Mouse (Mus musculus): ENCODE results near the gene Dock7.
"Not testable (repeated sequence)": the region's sequence is repeated elsewhere in the genome, so short reads cannot be mapped to it uniquely, and the experiment has no call there.

Dock7 gene

GRCm38 (mm10) chr4:99006319-99006718 lies 114.4 kb downstream of the Dock7 start:
- DNase-seq (ENCODE audit: low read depth, low spot score), result peak; percentile 4
- Histone ChIP-seq H3K36me3 (ENCODE audit: control insufficient read depth, insufficient read depth, low read length, poor library complexity, severe bottlenecking) (no peaks in the 10 kb centered on the region), H3K27me3 (ENCODE audit: control insufficient read depth, insufficient read depth, low read length, poor library complexity, severe bottlenecking) (no peaks in the 10 kb centered on the region)

DNA sequence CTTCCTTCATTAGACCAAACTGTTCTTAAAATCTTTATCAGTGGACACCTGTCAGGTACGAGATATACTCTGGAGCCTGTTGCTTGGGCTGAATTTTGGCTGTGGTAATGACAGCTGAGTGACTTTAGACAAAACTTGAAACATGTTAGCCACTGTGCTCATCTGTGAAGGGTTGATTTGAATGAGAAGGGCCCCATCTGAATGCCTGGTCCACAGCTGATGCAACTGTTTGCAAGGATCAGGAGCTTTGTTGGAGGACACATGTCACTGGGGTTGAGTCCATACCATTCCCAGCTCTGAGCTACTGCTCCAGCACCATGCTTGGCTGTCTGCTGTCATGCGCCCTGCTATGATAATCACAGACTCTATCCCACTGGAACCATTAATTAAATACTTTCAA lies 115.1 kb downstream of the Dock7 start:
- Histone ChIP-seq H3K36me3 (ENCODE audit: control insufficient read depth, insufficient read depth, low read length, poor library complexity, severe bottlenecking) (no peaks in the 10 kb centered on the region), H3K27me3 (ENCODE audit: control insufficient read depth, insufficient read depth, low read length, poor library complexity, severe bottlenecking) (no peaks in the 10 kb centered on the region)
- DNase-seq (ENCODE audit: low read depth, low spot score), result no peak

GRCm38 (mm10) chr4:98993491-98993890 lies 127.2 kb downstream of the Dock7 start:
- DNase-seq (ENCODE audit: low read depth, low spot score), result no peak
- Histone ChIP-seq H3K36me3 (ENCODE audit: control insufficient read depth, insufficient read depth, low read length, poor library complexity, severe bottlenecking) (no peaks in the 10 kb centered on the region), H3K27me3 (ENCODE audit: control insufficient read depth, insufficient read depth, low read length, poor library complexity, severe bottlenecking) (no peaks in the 10 kb centered on the region)

- Histone ChIP-seq H3K27me3 (ENCODE audit: control insufficient read depth, insufficient read depth, low read length, poor library complexity, severe bottlenecking) (no peaks in the 10 kb centered on the region), H3K36me3 (ENCODE audit: control insufficient read depth, insufficient read depth, low read length, poor library complexity, severe bottlenecking) (no peaks in the 10 kb centered on the region)
- DNase-seq (ENCODE audit: low read depth, low spot score), result no peak
These were observed 136.0 kb downstream of the Dock7 start for GRCm38 (mm10) chr4:98984701-98985100.

DNA sequence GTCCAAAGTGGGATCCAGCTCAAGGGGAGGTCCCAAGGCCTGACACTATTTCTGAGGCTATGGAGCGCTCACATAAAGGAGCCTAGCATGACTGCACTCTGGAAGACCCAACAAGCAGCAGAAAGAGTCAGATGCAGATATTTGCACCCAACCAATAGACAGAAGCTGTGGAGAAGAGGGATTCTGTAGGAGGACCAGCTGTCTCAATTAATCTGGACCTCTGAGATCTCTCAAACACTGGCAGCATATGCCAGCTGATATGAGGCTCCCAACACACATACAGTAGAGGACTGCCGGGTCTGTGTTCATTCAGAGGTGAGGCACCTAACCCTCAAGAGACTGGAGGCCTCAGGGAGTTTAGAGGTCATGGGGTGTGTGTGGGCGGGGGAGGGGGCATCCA lies 140.7 kb downstream of the Dock7 start:
- not testable (repeated sequence) for H3K27me3 ChIP-seq (ENCODE audit: control insufficient read depth, insufficient read depth, low read length, poor library complexity, severe bottlenecking); H3K36me3 ChIP-seq (ENCODE audit: control insufficient read depth, insufficient read depth, low read length, poor library complexity, severe bottlenecking); DNase-seq (ENCODE audit: low read depth, low spot score)

DNA sequence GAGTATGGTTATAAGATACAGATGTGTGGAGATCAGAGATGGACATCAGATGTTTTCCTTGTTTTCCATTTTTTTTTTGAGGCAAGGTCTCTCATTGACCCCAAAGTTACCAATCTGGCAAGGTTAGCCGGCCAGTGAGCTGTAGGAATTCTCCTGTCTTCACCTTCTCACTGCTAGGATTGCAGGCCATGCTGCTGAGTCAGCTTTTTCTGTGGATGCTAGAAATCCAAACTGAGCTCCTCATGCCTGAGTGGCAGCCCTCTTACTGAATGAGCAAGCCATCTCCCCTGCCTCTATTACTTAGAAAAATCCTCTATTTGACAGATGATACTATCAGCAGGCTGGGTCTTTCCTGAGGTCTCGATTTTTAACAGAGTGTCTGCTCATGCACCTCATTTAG lies 142.0 kb downstream of the Dock7 start:
- H3K36me3 ChIP-seq (ENCODE audit: control insufficient read depth, insufficient read depth, low read length, poor library complexity, severe bottlenecking), result no peaks in the 10 kb centered on the region
- H3K27me3 ChIP-seq (ENCODE audit: control insufficient read depth, insufficient read depth, low read length, poor library complexity, severe bottlenecking), result no peaks in the 10 kb centered on the region
- DNase-seq (ENCODE audit: low read depth, low spot score), result no peak

DNA sequence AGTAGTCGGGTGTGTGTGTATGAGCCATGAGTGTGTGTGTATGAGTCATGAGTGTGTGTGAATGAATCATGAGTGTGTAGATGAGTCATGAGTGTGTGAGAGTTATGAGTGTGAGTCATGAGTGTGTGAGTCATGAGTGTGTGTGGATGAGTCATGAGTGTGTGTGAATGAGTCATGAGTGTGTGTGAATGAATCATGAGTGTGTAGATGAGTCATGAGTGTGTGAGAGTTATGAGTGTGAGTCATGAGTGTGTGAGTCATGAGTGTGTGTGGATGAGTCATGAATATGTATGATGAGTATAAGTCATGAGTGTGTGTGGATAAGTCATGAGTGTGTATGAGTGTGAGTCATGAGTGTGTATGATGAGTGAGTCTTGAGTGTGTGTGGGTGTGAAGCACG lies 142.4 kb downstream of the Dock7 start:
- H3K36me3 ChIP-seq (ENCODE audit: control insufficient read depth, insufficient read depth, low read length, poor library complexity, severe bottlenecking); DNase-seq (ENCODE audit: low read depth, low spot score): not testable (repeated sequence)

GRCm38 (mm10) chr4:98975741-98976140 lies 145.0 kb downstream of the Dock7 start:
- no peaks in the 10 kb centered on the region for H3K36me3 ChIP-seq (ENCODE audit: control insufficient read depth, insufficient read depth, low read length, poor library complexity, severe bottlenecking)
- H3K27me3 ChIP-seq (ENCODE audit: control insufficient read depth, insufficient read depth, low read length, poor library complexity, severe bottlenecking), result no peaks in the 10 kb centered on the region
- DNase-seq (ENCODE audit: low read depth, low spot score), result no peak

More for the DNA sequence above, 142.4 kb downstream of the Dock7 start:
- not testable (repeated sequence) for H3K27me3 ChIP-seq (ENCODE audit: control insufficient read depth, insufficient read depth, low read length, poor library complexity, severe bottlenecking)

- H3K27me3 ChIP-seq (ENCODE audit: control insufficient read depth, insufficient read depth, low read length, poor library complexity, severe bottlenecking), result no peaks in the 10 kb centered on the region
- DNase-seq (ENCODE audit: low read depth, low spot score), result no peak
- H3K36me3 ChIP-seq (ENCODE audit: control insufficient read depth, insufficient read depth, low read length, poor library complexity, severe bottlenecking), result no peaks in the 10 kb centered on the region
These were observed 150.8 kb downstream of the Dock7 start for GRCm38 (mm10) chr4:98969946-98970345.

- Histone ChIP-seq H3K36me3 (ENCODE audit: control insufficient read depth, insufficient read depth, low read length, poor library complexity, severe bottlenecking) (no peaks in the 10 kb centered on the region), H3K27me3 (ENCODE audit: control insufficient read depth, insufficient read depth, low read length, poor library complexity, severe bottlenecking) (no peaks in the 10 kb centered on the region)
- DNase-seq (ENCODE audit: low read depth, low spot score), result no peak
These were observed 160.5 kb downstream of the Dock7 start for GRCm38 (mm10) chr4:98960243-98960642.

GRCm38 (mm10) chr4:98955986-98956385 lies 164.7 kb downstream of the Dock7 start:
- Histone ChIP-seq H3K36me3 (ENCODE audit: control insufficient read depth, insufficient read depth, low read length, poor library complexity, severe bottlenecking) (no peaks in the 10 kb centered on the region), H3K27me3 (ENCODE audit: control insufficient read depth, insufficient read depth, low read length, poor library complexity, severe bottlenecking) (no peaks in the 10 kb centered on the region)
- no peak for DNase-seq (ENCODE audit: low read depth, low spot score)

- H3K36me3 ChIP-seq (ENCODE audit: control insufficient read depth, insufficient read depth, low read length, poor library complexity, severe bottlenecking), result no peaks in the 10 kb centered on the region
- no peak for DNase-seq (ENCODE audit: low read depth, low spot score)
- H3K27me3 ChIP-seq (ENCODE audit: control insufficient read depth, insufficient read depth, low read length, poor library complexity, severe bottlenecking), result no peaks in the 10 kb centered on the region
These were observed 170.2 kb downstream of the Dock7 start for GRCm38 (mm10) chr4:98950563-98950962.

DNA sequence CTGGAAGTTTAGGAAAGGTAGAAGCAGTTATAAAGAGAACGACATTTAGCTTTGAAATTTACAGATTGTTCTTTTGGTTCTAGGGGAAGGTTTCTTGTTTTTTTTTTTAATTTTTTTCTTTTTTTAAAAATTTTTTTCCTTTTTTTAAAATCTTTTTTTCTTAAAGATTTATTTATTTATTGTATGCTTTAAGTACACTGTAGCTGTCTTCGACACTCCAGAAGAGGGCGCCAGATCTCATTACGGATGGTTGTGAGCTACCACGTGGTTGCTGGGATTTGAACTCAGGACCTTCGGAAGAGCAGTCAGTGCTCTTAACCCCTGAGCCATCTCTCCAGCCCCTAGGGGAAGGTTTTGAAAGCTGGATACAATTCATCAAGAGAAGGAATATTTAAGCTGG lies 182.5 kb downstream of the Dock7 start:
- not testable (repeated sequence) for H3K36me3 ChIP-seq (ENCODE audit: control insufficient read depth, insufficient read depth, low read length, poor library complexity, severe bottlenecking); H3K27me3 ChIP-seq (ENCODE audit: control insufficient read depth, insufficient read depth, low read length, poor library complexity, severe bottlenecking); DNase-seq (ENCODE audit: low read depth, low spot score)

- Histone ChIP-seq H3K36me3 (ENCODE audit: control insufficient read depth, insufficient read depth, low read length, poor library complexity, severe bottlenecking) (peaks cover 3% of the 10 kb centered on the region; the same call in 1 of the 2 replicates), H3K27me3 (ENCODE audit: control insufficient read depth, insufficient read depth, low read length, poor library complexity, severe bottlenecking) (no peaks in the 10 kb centered on the region)
- no peak for DNase-seq (ENCODE audit: low read depth, low spot score)
These were observed 184.7 kb downstream of the Dock7 start for GRCm38 (mm10) chr4:98936036-98936435.

DNA sequence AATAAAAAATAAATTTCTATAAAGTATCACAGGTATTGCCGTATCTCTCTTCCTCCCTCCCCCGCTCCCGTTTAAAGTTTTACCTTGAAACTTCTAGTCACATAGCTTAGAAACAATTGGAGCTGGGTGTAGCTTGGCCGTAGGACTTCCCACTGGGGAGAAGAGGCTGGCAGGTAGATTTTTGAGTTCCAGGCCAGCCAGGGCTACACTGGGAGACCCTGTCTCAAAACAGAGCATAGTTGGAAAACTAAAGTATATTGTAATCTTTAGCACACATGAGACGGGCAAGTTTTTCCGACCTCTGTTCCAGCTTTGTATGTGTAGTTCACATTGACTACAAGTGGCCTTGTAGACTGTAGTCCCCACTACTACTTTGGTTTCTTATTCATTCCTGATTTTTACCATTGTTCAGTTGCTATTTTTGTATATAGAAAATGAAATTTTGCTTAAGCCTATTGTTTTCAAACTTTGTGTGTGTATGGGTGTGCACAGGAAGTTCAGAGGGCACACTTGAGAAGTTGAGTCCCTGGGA lies 195.4 kb downstream of the Dock7 start:
- H3K27me3 ChIP-seq (ENCODE audit: control insufficient read depth, insufficient read depth, low read length, poor library complexity, severe bottlenecking), result no peaks in the 10 kb centered on the region
- DNase-seq (ENCODE audit: low read depth, low spot score), result peak; percentile 3
- H3K36me3 ChIP-seq (ENCODE audit: control insufficient read depth, insufficient read depth, low read length, poor library complexity, severe bottlenecking), result peaks cover 2% of the 10 kb centered on the region; the same call in 1 of the 2 replicates

DNA sequence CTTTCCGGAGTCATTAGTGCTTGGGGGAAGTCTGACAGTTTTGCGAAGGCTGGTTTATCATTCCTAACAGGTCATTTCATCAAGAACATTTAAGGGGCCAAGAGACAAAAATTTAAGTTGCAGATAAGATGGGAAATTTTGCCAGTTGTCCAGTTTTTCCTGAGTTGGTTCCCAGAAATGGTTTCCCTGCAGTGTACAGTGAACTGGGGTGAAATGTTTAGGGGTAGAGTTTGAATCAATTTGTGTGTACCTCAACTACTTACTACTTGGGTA lies 195.9 kb downstream of the Dock7 start:
- Histone ChIP-seq H3K36me3 (ENCODE audit: control insufficient read depth, insufficient read depth, low read length, poor library complexity, severe bottlenecking) (no peaks in the 10 kb centered on the region), H3K27me3 (ENCODE audit: control insufficient read depth, insufficient read depth, low read length, poor library complexity, severe bottlenecking) (no peaks in the 10 kb centered on the region)
- no peak for DNase-seq (ENCODE audit: low read depth, low spot score)
